Mouse (Mus musculus) limb, embryonic 13.5 days (tissue): ENCODE data around the gene Sv2c. TPM values are rescaled to one million over a fixed set of nuclear protein-coding genes. Genes with fewer than 3 reads are reported as not detected.
A peak's percentile ranks its signal among the peaks of the same experiment; 100 is the strongest.

Source experiments
- ATAC-seq: fragments of 200-750 bp; cut with Nextera tagmentation; 2 replicates; pipeline ENCODE4 v1.8.0; 2017; ENCODE audit warnings: low read depth, moderate number of reproducible peaks, moderate TSS enrichment; ENCODE audit not compliant: low FRiP score
- H3K27ac ChIP-seq: fragments of 300-500 bp; sonication (generic); 2 replicates; pipeline ENCODE4 v1.5.1; 2015; ENCODE audit warnings: inconsistent platforms, mild to moderate bottlenecking, moderate library complexity
- H3K27me3 ChIP-seq: fragments of 300-500 bp; sonication (generic); 2 replicates; pipeline ENCODE4 v1.6.1; 2015; ENCODE audit warnings: mild to moderate bottlenecking, inconsistent platforms
- H3K36me3 ChIP-seq: fragments of 300-500 bp; sonication (generic); 2 replicates; pipeline ENCODE4 v1.6.1; 2015; ENCODE audit warnings: inconsistent platforms, mild to moderate bottlenecking, moderate library complexity
- H3K4me1 ChIP-seq: fragments of 300-500 bp; sonication (generic); 2 replicates; pipeline ENCODE4 v1.6.1; 2015; ENCODE audit warnings: inconsistent platforms
- H3K4me2 ChIP-seq: fragments of 300-500 bp; sonication (generic); replicated peaks from 2 replicates; pipeline ENCODE4 v1.6.1; 2015; ENCODE audit warnings: inconsistent platforms, mild to moderate bottlenecking, moderate library complexity
- H3K4me3 ChIP-seq: fragments of 300-500 bp; sonication (generic); 2 replicates; pipeline ENCODE4 v1.5.1; 2015; ENCODE audit warnings: moderate library complexity, mild to moderate bottlenecking, inconsistent platforms
- H3K9ac ChIP-seq: fragments of 300-500 bp; sonication (generic); 2 replicates; pipeline ENCODE4 v1.6.1; 2015; ENCODE audit warnings: mild to moderate bottlenecking, inconsistent platforms
- H3K9me3 ChIP-seq: fragments of 300-500 bp; sonication (generic); 2 replicates; pipeline ENCODE4 v1.6.1; 2016; ENCODE audit warnings: inconsistent platforms
- WGBS: fragments of 180-500 bp; shearing (Covaris S2); methylation state at CpG from one replicate; pipeline ENCODE4 v1.1.7; 2015; 5-methylcytosine and 5-hydroxymethylcytosine counted together
- polyA plus RNA-seq: library from polyadenylated mRNA; unstranded; fragments of >200 nt; fragmentation: Nextera tagmentation; extraction: Ambion mirVana; gene quantifications from 2 replicates; pipeline ENCODE4 v1.2.1, GENCODE M21; 2015

Gene Sv2c
- polyA plus RNA-seq, 1 experiment from 2014 or later: 1.9 TPM

GRCm38 (mm10) chr13:96040275-96041042 lies 91.9 kb downstream of the Sv2c start:
- Histone ChIP-seq H3K9ac (no peak overlapping the region), H3K27me3 (no peaks in the 10 kb centered on the region), H3K4me2 (no peak overlapping the region), H3K27ac (no peak overlapping the region), H3K36me3 (no peaks in the 10 kb centered on the region), H3K4me3 (no peak overlapping the region), H3K4me1 (no peaks in the 10 kb centered on the region), H3K9me3 (0 out of 2 replicates have a peak, but pooled peaks cover 6% of the 10 kb centered on the region)
- ATAC-seq: no peak
- WGBS: 79% methylated on average over 11 of the region's 11 CpGs

DNA sequence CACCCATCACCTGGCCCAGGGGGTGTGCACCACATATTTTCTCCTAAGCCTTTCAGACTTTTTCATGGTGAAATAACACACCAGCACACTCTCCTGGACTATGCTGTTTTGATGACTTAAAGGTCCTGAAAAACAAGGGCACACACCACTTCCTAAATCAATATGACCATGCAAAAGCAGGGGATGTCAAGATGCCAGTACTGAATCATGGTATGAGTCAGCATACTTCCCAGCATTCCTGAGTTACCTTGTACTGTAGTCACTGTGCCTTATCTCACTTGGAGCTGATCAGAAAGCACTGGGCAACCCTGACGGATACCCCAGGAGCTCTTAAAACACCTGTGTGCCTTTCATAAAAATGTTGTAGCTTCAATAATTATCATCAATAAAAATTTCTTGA lies 92.8 kb downstream of the Sv2c start:
- no peak for ATAC-seq
- Histone ChIP-seq H3K4me3 (no peak overlapping the region), H3K36me3 (no peaks in the 10 kb centered on the region), H3K27ac (no peak overlapping the region), H3K4me2 (no peak overlapping the region), H3K9me3 (0 out of 2 replicates have a peak, but pooled peaks cover 6% of the 10 kb centered on the region), H3K27me3 (no peaks in the 10 kb centered on the region), H3K9ac (no peak overlapping the region), H3K4me1 (no peaks in the 10 kb centered on the region)
- WGBS: 69% methylated on average over 1 of the region's 1 CpGs

GRCm38 (mm10) chr13:96030368-96031223 lies 101.8 kb downstream of the Sv2c start:
- Histone ChIP-seq H3K9ac (no peak overlapping the region), H3K4me2 (no peak overlapping the region), H3K27ac (no peak overlapping the region), H3K36me3 (no peaks in the 10 kb centered on the region), H3K27me3 (no peaks in the 10 kb centered on the region), H3K9me3 (no peaks in the 10 kb centered on the region), H3K4me3 (no peak overlapping the region), H3K4me1 (no peaks in the 10 kb centered on the region)
- ATAC-seq: no peak
- 64% methylated on average over 19 of the region's 19 CpGs for whole genome bisulfite sequencing

DNA sequence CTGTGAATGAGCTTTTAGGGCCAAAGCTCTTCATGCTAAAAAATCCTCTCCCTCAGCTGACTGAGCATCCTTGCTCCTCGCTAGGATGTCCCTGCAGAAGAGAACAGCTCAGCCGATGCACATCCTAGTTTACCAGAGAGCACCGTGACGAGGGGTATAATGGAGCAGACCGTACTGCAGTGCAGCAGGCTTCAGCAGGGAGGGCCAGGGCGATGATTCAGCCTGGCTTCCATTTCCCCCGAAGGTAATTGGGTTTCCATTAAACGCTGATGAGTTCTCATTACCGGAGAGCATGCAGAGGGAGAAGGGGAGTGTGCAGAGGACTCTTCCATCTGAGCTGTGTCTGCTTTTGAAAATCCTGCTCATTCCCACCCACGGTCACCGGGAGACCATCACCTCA lies 108.5 kb downstream of the Sv2c start:
- Histone ChIP-seq H3K4me2 (no peak overlapping the region), H3K4me3 (no peak overlapping the region), H3K36me3 (no peaks in the 10 kb centered on the region), H3K4me1 (no peaks in the 10 kb centered on the region), H3K27me3 (no peaks in the 10 kb centered on the region), H3K9ac (no peak overlapping the region), H3K9me3 (no peaks in the 10 kb centered on the region), H3K27ac (no peak overlapping the region)
- 63% methylated on average over 11 of the region's 11 CpGs for WGBS
- ATAC-seq: no peak

DNA sequence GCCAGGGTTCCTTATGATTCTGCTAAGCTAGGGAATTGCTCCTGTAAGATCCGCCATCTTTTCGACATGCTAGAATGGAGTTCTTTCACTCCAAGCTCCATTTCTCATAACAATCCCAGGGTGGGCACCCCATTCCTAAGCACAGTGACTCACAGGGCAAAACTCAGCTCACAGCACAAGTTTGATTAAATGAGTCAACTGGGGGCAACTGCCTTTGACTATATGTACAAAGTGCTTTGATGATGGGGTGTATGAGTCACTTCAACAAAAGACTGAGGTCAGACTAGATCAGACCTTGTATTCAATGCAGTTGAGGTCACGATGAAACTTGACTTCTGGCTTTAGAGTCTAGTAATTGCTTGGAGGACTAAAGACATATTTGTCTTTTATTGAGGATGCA lies 116.9 kb downstream of the Sv2c start:
- no peak for ATAC-seq

DNA sequence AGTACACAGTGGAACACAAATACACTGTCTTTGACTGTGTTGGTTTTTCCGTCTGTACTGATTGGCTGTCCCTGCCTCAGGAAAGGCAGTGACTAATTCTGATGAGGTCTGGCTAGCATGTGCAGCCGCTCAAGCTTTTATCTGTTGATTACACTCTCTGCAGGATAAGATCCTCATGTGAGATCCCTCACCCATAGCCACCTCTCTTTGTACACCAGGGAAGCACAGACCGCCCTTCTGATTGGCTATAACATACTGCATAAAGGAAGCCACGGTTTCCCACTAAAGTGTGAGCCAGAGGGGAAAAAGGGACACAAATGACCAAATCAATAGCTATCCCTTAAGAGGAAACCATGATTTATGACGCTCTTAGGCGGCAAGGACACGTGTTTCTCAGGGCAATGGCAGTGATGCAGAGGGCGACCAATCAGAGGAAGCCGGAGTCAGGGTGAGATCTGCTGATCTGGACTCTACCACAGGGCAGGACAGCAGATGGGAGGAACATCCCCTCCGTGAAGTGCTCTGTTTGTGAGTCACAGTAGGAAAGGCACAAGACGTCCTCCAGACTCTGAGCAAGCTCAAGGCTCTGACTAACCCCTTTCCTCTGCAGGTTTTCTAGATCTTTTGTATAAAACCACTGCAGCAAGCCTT lies 121.4 kb downstream of the Sv2c start:
- H3K27me3 ChIP-seq: no peaks in the 10 kb centered on the region
- H3K36me3 ChIP-seq: no peaks in the 10 kb centered on the region
- no peak overlapping the region for H3K27ac ChIP-seq
- no peaks in the 10 kb centered on the region for H3K9me3 ChIP-seq
- H3K9ac ChIP-seq: no peak overlapping the region
- WGBS: 30% methylated on average over 11 of the region's 11 CpGs
- H3K4me3 ChIP-seq: no peak overlapping the region
- H3K4me1 ChIP-seq: peaks cover 6% of the 10 kb centered on the region; the same call in 1 of the 2 replicates
- no peak for ATAC-seq
- 0 out of 2 replicates have a peak overlapping the region, but pooled peaks have one; percentile 14 for H3K4me2 ChIP-seq

More for the DNA sequence above, 116.9 kb downstream of the Sv2c start:
- no peaks in the 10 kb centered on the region for H3K9me3 ChIP-seq
- peaks cover 6% of the 10 kb centered on the region; the same call in 1 of the 2 replicates for H3K4me1 ChIP-seq
- no peaks in the 10 kb centered on the region for H3K27me3 ChIP-seq
- no peak overlapping the region for H3K4me3 ChIP-seq
- no peak overlapping the region for H3K9ac ChIP-seq
- H3K27ac ChIP-seq: no peak overlapping the region
- no peaks in the 10 kb centered on the region for H3K36me3 ChIP-seq
- WGBS: 93% methylated on average over 3 of the region's 3 CpGs
- H3K4me2 ChIP-seq: no peak overlapping the region

GRCm38 (mm10) chr13:96008975-96009374 lies 123.4 kb downstream of the Sv2c start:
- Histone ChIP-seq H3K9me3 (no peaks in the 10 kb centered on the region), H3K27ac (no peak overlapping the region), H3K4me2 (no peak overlapping the region), H3K9ac (no peak overlapping the region), H3K4me3 (no peak overlapping the region), H3K27me3 (no peaks in the 10 kb centered on the region), H3K36me3 (no peaks in the 10 kb centered on the region), H3K4me1 (peaks cover 6% of the 10 kb centered on the region; the same call in 1 of the 2 replicates)
- 64% methylated on average over 9 of the region's 9 CpGs for WGBS
- ATAC-seq: no peak; the same call in 1 of the 2 replicates

- WGBS: 75% methylated on average over 3 of the region's 3 CpGs
- ATAC-seq: no peak
- Histone ChIP-seq H3K9ac (no peak overlapping the region), H3K4me3 (no peak overlapping the region), H3K4me1 (peaks cover 6% of the 10 kb centered on the region; the same call in 1 of the 2 replicates), H3K27ac (no peak overlapping the region), H3K36me3 (no peaks in the 10 kb centered on the region), H3K4me2 (no peak overlapping the region), H3K27me3 (no peaks in the 10 kb centered on the region), H3K9me3 (no peaks in the 10 kb centered on the region)
These were observed 124.2 kb downstream of the Sv2c start for GRCm38 (mm10) chr13:96008154-96008553.

DNA sequence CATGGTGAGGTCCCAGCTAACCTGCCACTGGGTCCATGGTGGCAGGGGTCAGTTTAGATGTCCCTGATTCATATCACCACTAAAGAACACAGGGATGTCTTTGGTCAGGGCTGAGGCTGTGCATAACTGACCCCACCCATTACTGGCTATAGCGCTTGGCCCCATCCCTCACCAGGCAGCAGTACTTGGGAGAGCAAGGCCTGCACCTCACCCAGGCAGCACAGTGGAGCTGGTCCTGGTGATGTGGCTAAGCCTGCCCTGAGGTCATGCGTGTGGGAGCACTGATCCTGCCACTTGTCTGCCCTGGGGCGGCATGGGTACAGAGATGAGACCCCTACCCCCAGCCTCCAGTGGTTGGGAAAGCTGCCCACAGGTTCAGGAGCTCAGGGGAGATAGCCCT lies 128.8 kb downstream of the Sv2c start:
- Histone ChIP-seq H3K27ac (no peak overlapping the region), H3K4me2 (no peak overlapping the region), H3K9me3 (no peaks in the 10 kb centered on the region), H3K9ac (no peak overlapping the region), H3K36me3 (no peaks in the 10 kb centered on the region), H3K27me3 (no peaks in the 10 kb centered on the region), H3K4me3 (no peak overlapping the region), H3K4me1 (peaks cover 15% of the 10 kb centered on the region)
- no peak for ATAC-seq
- 86% methylated on average over 3 of the region's 3 CpGs for WGBS

DNA sequence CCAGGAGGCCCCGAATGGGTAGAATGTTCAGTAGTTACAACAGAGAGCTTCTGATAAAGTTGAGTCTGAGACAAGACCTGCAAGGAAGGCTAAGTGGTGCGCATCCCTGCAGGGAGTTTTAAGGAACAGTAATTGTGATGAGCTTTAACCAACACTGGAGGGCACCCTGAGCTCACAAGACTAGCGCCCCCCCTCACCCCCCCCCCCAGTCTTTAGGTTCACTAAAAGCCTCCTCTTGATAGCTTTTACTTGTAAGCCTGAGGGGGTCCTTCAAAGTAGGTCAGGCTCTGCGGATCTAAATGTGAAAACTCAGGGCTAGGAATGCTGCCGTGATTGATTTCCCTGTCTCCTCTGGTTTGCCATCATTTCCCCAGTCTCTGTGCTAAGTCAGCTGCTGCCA lies 129.9 kb downstream of the Sv2c start:
- no peaks in the 10 kb centered on the region for H3K27me3 ChIP-seq
- 28% methylated on average over 5 of the region's 5 CpGs for WGBS
- H3K9ac ChIP-seq: no peak overlapping the region
- H3K4me3 ChIP-seq: no peak overlapping the region
- no peak overlapping the region for H3K4me2 ChIP-seq
- no peaks in the 10 kb centered on the region for H3K9me3 ChIP-seq
- no peak overlapping the region for H3K27ac ChIP-seq
- ATAC-seq: no peak
- H3K36me3 ChIP-seq: no peaks in the 10 kb centered on the region
- H3K4me1 ChIP-seq: peaks cover 17% of the 10 kb centered on the region

GRCm38 (mm10) chr13:95999396-95999795 lies 133.0 kb downstream of the Sv2c start:
- no peaks in the 10 kb centered on the region for H3K9me3 ChIP-seq
- no peak overlapping the region for H3K4me3 ChIP-seq
- ATAC-seq: no peak
- no peaks in the 10 kb centered on the region for H3K36me3 ChIP-seq
- WGBS: 12% methylated on average over 10 of the region's 10 CpGs
- no peak overlapping the region for H3K9ac ChIP-seq
- no peaks in the 10 kb centered on the region for H3K27me3 ChIP-seq
- H3K27ac ChIP-seq: no peak overlapping the region
- peak overlapping the region; percentile 28; the same call in 1 of the 2 replicates for H3K4me2 ChIP-seq
- peaks cover 21% of the 10 kb centered on the region for H3K4me1 ChIP-seq

DNA sequence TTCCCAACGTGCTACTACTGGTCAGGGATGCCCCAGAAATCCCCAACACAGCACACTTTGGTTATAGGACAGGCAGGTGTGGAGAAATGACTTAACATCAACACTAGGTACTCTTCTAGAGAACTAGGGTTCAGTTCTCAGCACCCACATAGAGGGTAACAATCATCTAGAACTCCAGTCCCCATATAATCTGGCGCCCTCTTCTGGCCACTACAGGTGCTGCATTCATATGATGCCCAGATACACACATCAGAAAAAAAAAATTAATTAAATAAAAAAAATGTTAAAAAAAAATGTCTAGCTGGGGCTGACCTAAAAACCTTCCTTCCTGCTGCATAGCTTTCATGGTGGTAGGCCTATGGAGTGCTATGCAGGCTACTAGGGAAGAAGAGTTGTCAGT lies 135.1 kb downstream of the Sv2c start:
- H3K36me3 ChIP-seq: no peaks in the 10 kb centered on the region
- H3K9ac ChIP-seq: no peak overlapping the region
- H3K27me3 ChIP-seq: no peaks in the 10 kb centered on the region
- no peak for ATAC-seq
- H3K4me3 ChIP-seq: no peak overlapping the region
- H3K4me2 ChIP-seq: no peak overlapping the region
- WGBS: 53% methylated on average over 2 of the region's 2 CpGs
- no peak overlapping the region for H3K27ac ChIP-seq
- no peaks in the 10 kb centered on the region for H3K9me3 ChIP-seq
- peaks cover 21% of the 10 kb centered on the region for H3K4me1 ChIP-seq
